Comparison of ENCODE assay signal across 9 mouse cellular contexts in genomic region chr8:120542995-120543394, GRCm38 (mm10). TPM values are rescaled to one million over a fixed set of nuclear protein-coding genes. Genes with fewer than 3 reads are reported as not detected.
A peak's percentile ranks its signal among the peaks of the same experiment; 100 is the strongest.
DNase-seq lines count a peak whose midpoint lies in the region; ATAC-seq and TF ChIP-seq lines count a peak whose summit lies in the region.
"Had no signal": no experiment of that assay in that cellular context is flagged by ENCODE, and none has a peak within 500 bp of the region (broad histone marks: within the 10 kb centered on the region; RNA-seq: fewer than 3 reads in every experiment).

No protein-coding gene starts in this region.

- no peak for TF ChIP-seq CTCF in liver, postnatal 0 days (IDR thresholded peaks at IDR 0.05; ENCODE audit: low read depth)

- peaks cover 97% of the 10 kb centered on the region for H3K4me1 ChIP-seq in heart, embryonic 12.5 days (replicated peaks)
- H3K4me1 ChIP-seq in hindbrain, embryonic 11.5 days (replicated peaks; ENCODE audit: control insufficient read depth, insufficient read depth, low read length) = peaks cover 50% of the 10 kb centered on the region
- H3K4me1 ChIP-seq in liver, postnatal 0 days (ENCODE audit: insufficient read depth) = peaks cover 87% of the 10 kb centered on the region

- no peak for DNase-seq in heart, postnatal 25 days (ENCODE audit: low spot score)
- peak; percentile 74 for DNase-seq in A20 (ENCODE audit: low read depth, low spot score)
- no peak for DNase-seq in hindbrain, embryonic 11.5 days (ENCODE audit: low spot score)
- DNase-seq in liver, postnatal 0 days = peak; percentile 69
- no peak for DNase-seq in right cerebral cortex, postnatal 14 days
- no peak for DNase-seq in layer of hippocampus, postnatal 10 days (ENCODE audit: low spot score in 2 of 2)
- DNase-seq in frontal cortex, postnatal 14 days (ENCODE audit: low spot score in 2 of 2) = no peak
- DNase-seq: cerebellum, adult 8-10 months had no signal

- peak overlapping the region; percentile 33; the same call in 1 of the 2 replicates for H3K4me2 ChIP-seq in heart, embryonic 12.5 days
- H3K4me2 ChIP-seq in hindbrain, embryonic 11.5 days (replicated peaks; ENCODE audit: low read depth, low read length) = no peak overlapping the region
- peak overlapping the region; percentile 50 for H3K4me2 ChIP-seq in liver, postnatal 0 days (ENCODE audit: low read depth, low read length)

- ATAC-seq in heart, embryonic 12.5 days (ENCODE audit: insufficient number of reproducible peaks, low FRiP score) = no peak
- no peak for ATAC-seq in hindbrain, embryonic 11.5 days (ENCODE audit: low FRiP score)
- ATAC-seq in liver, postnatal 0 days = peak; percentile 29

- WGBS in heart, embryonic 12.5 days = 37% methylated on average over 13 of the region's 13 CpGs
- 44% methylated on average over 13 of the region's 13 CpGs for WGBS in hindbrain, embryonic 11.5 days
- 50% methylated on average over 13 of the region's 13 CpGs for WGBS in liver, postnatal 0 days (ENCODE audit: insufficient replicate concordance)

- no peaks in the 10 kb centered on the region for H3K36me3 ChIP-seq in heart, embryonic 12.5 days
- H3K36me3 ChIP-seq in hindbrain, embryonic 11.5 days (ENCODE audit: control insufficient read depth, insufficient read depth, low read length) = no peaks in the 10 kb centered on the region
- H3K36me3 ChIP-seq in liver, postnatal 0 days (replicated peaks; ENCODE audit: insufficient read depth, low read length) = peaks cover 6% of the 10 kb centered on the region; the same call in 1 of the 2 replicates

- no peak for TF ChIP-seq EP300 in liver, postnatal 0 days (IDR thresholded peaks at IDR 0.05; ENCODE audit: low read depth)

- no peak overlapping the region for H3K4me3 ChIP-seq in heart, embryonic 12.5 days
- no peak overlapping the region for H3K4me3 ChIP-seq in hindbrain, embryonic 11.5 days (ENCODE audit: low read depth, low read length)
- no peak overlapping the region for H3K4me3 ChIP-seq in liver, postnatal 0 days (ENCODE audit: low read depth, low read length)

- no peaks in the 10 kb centered on the region for H3K9me3 ChIP-seq in heart, embryonic 12.5 days (replicated peaks)
- no peaks in the 10 kb centered on the region for H3K9me3 ChIP-seq in hindbrain, embryonic 11.5 days (ENCODE audit: control insufficient read depth, low read length)
- H3K9me3 ChIP-seq in liver, postnatal 0 days (ENCODE audit: low read length) = no peaks in the 10 kb centered on the region

- H3K27me3 ChIP-seq in heart, embryonic 12.5 days (replicated peaks) = no peaks in the 10 kb centered on the region
- H3K27me3 ChIP-seq in hindbrain, embryonic 11.5 days (ENCODE audit: control insufficient read depth, insufficient read depth, low read length) = no peaks in the 10 kb centered on the region
- no peaks in the 10 kb centered on the region for H3K27me3 ChIP-seq in liver, postnatal 0 days (ENCODE audit: insufficient read depth, low read length)

- intact Hi-C loops in heart, postnatal 25 days (cut with DNase I) = no loop called here

- H3K9ac ChIP-seq in heart, embryonic 12.5 days = peak overlapping the region; percentile 48
- 0 out of 2 replicates have a peak overlapping the region, but pooled peaks have one; percentile 5 for H3K9ac ChIP-seq in hindbrain, embryonic 11.5 days (ENCODE audit: low read depth, low read length)
- peak overlapping the region; percentile 30 for H3K9ac ChIP-seq in liver, postnatal 0 days (replicated peaks)

- H3K27ac ChIP-seq in heart, embryonic 12.5 days (ENCODE audit: poor library complexity, severe bottlenecking) = peak overlapping the region; percentile 78; the same call in 1 of the 2 replicates
- H3K27ac ChIP-seq in hindbrain, embryonic 11.5 days (ENCODE audit: low read depth, low read length) = peak overlapping the region; percentile 70
- peak overlapping the region; percentile 87 for H3K27ac ChIP-seq in liver, postnatal 0 days (ENCODE audit: low read depth)

RNA-seq across cellular contexts. Expression of gene Gins2, which starts 46.1 kb away (rescaled TPM):
- polyA plus RNA-seq in heart, embryonic 12.5 days (2016; fragmentation: Nextera tagmentation; extraction: Ambion mirVana) = 63.4 and 66.8 TPM in 2 replicates
- total RNA-seq in heart, postnatal 25 days (2021) = 1 to 10 TPM; 1.2 to 1.5 TPM
- polyA plus RNA-seq in hindbrain, embryonic 11.5 days (2014; fragmentation: Nextera tagmentation; extraction: Ambion mirVana) = 94.8 and 96.9 TPM in 2 replicates
- polyA plus RNA-seq in liver, postnatal 0 days (2015; fragmentation: Nextera tagmentation; extraction: Ambion mirVana) = 18.6 and 20.3 TPM in 2 replicates
- total RNA-seq in layer of hippocampus, postnatal 10 days (2021) = 1 to 10 TPM; 2.5 to 4.2 TPM

Comparison
In these comparisons a context has a peak if more than half of its experiments do, and no peak if none do; other contexts are left out.
1. DNase-seq: peak in A20 (single experiment) and liver, postnatal 0 days (single experiment); none in heart, postnatal 25 days (single experiment), hindbrain, embryonic 11.5 days (single experiment), right cerebral cortex, postnatal 14 days (single experiment), layer of hippocampus, postnatal 10 days (0 of 2) and frontal cortex, postnatal 14 days (0 of 2).
2. Peak in every context shown above with its lines, with median percentiles within 50 percentile points of each other: H3K27ac ChIP-seq and H3K9ac ChIP-seq.